In the genomic region with DNA sequence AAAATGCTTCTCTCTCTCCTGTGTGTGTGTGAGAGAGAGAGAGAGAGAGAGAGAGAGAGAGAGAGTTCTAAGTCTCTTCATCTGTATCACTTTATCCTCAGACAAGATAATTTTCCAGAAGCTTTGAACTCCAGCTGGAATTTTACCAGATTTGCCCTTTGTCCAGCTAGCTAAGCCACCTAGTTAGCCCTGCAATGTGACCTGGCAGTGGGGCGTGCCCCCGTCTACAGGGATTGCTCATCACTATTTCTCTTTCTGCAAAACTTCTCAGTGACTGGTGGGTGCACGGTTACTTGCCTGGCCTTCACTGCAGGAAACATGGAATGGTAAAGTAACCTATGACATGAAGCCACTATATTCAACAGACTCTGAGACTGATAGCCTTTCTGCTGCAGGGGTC, we compare ENCODE assay signal across 21 mouse cellular contexts.
A peak's percentile ranks its signal among the peaks of the same experiment; 100 is the strongest.
DNase-seq lines count a peak whose midpoint lies in the region; ATAC-seq and TF ChIP-seq lines count a peak whose summit lies in the region.
"Had no signal": no experiment of that assay in that cellular context is flagged by ENCODE, and none has a peak within 500 bp of the region (broad histone marks: within the 10 kb centered on the region; RNA-seq: fewer than 3 reads in every experiment).

No protein-coding gene starts in this region.

- H3K36me3 ChIP-seq in midbrain, embryonic 11.5 days (ENCODE audit: control insufficient read depth, insufficient read depth, low read length), result no peaks in the 10 kb centered on the region
- no peaks in the 10 kb centered on the region for H3K36me3 ChIP-seq in midbrain, embryonic 15.5 days (replicated peaks)
- no peaks in the 10 kb centered on the region for H3K36me3 ChIP-seq in thymus, adult 2 months (ENCODE audit: control insufficient read depth, insufficient read depth, low read length)
- H3K36me3 ChIP-seq: forebrain, embryonic 12.5 days; G1E; heart, embryonic 12.5 days; hindbrain, embryonic 13.5 days; limb, embryonic 10.5 days; liver, embryonic 13.5 days; midbrain, embryonic 12.5 days; neural tube, embryonic 13.5 days had no signal

- H3K9ac ChIP-seq in midbrain, embryonic 11.5 days (ENCODE audit: low read length), result no peak overlapping the region
- no peak overlapping the region for H3K9ac ChIP-seq in midbrain, embryonic 15.5 days
- H3K9ac ChIP-seq: forebrain, embryonic 12.5 days; heart, embryonic 12.5 days; hindbrain, embryonic 13.5 days; liver, embryonic 13.5 days; midbrain, embryonic 12.5 days; neural tube, embryonic 13.5 days had no signal

- intact Hi-C loops in gastrocnemius, adult 2 months (cut with DNase I), result loop anchor here (2.0 to 10.0 kb wide), 4 partner anchors 175 to 586 kb away; a partner anchor contains a TSS

- no peak overlapping the region for H3K4me2 ChIP-seq in midbrain, embryonic 11.5 days
- no peak overlapping the region for H3K4me2 ChIP-seq in midbrain, embryonic 15.5 days
- H3K4me2 ChIP-seq: forebrain, embryonic 12.5 days; heart, embryonic 12.5 days; hindbrain, embryonic 13.5 days; liver, embryonic 13.5 days; midbrain, embryonic 12.5 days; neural tube, embryonic 13.5 days had no signal

- no peaks in the 10 kb centered on the region for H3K27me3 ChIP-seq in midbrain, embryonic 11.5 days (ENCODE audit: control insufficient read depth, insufficient read depth, low read length)
- no peaks in the 10 kb centered on the region for H3K27me3 ChIP-seq in midbrain, embryonic 15.5 days (replicated peaks)
- no peaks in the 10 kb centered on the region for H3K27me3 ChIP-seq in thymus, adult 2 months (ENCODE audit: control insufficient read depth, insufficient read depth, low read length)
- H3K27me3 ChIP-seq: forebrain, embryonic 12.5 days; heart, embryonic 12.5 days; hindbrain, embryonic 13.5 days; liver, embryonic 13.5 days; midbrain, embryonic 12.5 days; neural tube, embryonic 13.5 days had no signal

- TF ChIP-seq POLR2A in thymus, adult 2 months (IDR thresholded peaks at IDR 0.05; ENCODE audit: control insufficient read depth, extremely low read depth, insufficient read depth, low read length, poor library complexity), result no peak

- H3K9me3 ChIP-seq in midbrain, embryonic 11.5 days (ENCODE audit: control insufficient read depth, low read length), result no peaks in the 10 kb centered on the region
- H3K9me3 ChIP-seq in midbrain, embryonic 15.5 days, result no peaks in the 10 kb centered on the region
- H3K9me3 ChIP-seq: forebrain, embryonic 12.5 days; heart, embryonic 12.5 days; hindbrain, embryonic 13.5 days; limb, embryonic 10.5 days; liver, embryonic 13.5 days; midbrain, embryonic 12.5 days; neural tube, embryonic 13.5 days had no signal

- 87% methylated on average over 3 of the region's 3 CpGs for WGBS in midbrain, embryonic 11.5 days
- 82% methylated on average over 3 of the region's 3 CpGs for WGBS in midbrain, embryonic 15.5 days
- WGBS in thymus, adult 2 months, result 94% methylated on average over 3 of the region's 3 CpGs

- no peak for TF ChIP-seq CTCF in gastrocnemius, adult 2 months (IDR thresholded peaks at IDR 0.05)
- TF ChIP-seq CTCF in thymus, adult 2 months (IDR thresholded peaks at IDR 0.05; ENCODE audit: borderline replicate concordance, control insufficient read depth, extremely low read depth, insufficient read depth, low read length, poor library complexity), result no peak

- H3K4me3 ChIP-seq in gastrocnemius, adult 2 months, result no peak overlapping the region
- no peak overlapping the region for H3K4me3 ChIP-seq in midbrain, embryonic 11.5 days (ENCODE audit: low read depth, low read length)
- no peak overlapping the region for H3K4me3 ChIP-seq in midbrain, embryonic 15.5 days
- no peak overlapping the region for H3K4me3 ChIP-seq in thymus, adult 2 months (ENCODE audit: control insufficient read depth, insufficient read depth, low read length)
- H3K4me3 ChIP-seq: forebrain, embryonic 12.5 days; heart, embryonic 12.5 days; hindbrain, embryonic 13.5 days; limb, embryonic 10.5 days; liver, embryonic 13.5 days; midbrain, embryonic 12.5 days; neural tube, embryonic 13.5 days had no signal

- no peak for ATAC-seq in midbrain, embryonic 11.5 days (ENCODE audit: low FRiP score)
- no peak for ATAC-seq in midbrain, embryonic 15.5 days (replicated peaks)

- H3K27ac ChIP-seq in gastrocnemius, adult 2 months, result peak overlapping the region; percentile 88
- no peak overlapping the region for H3K27ac ChIP-seq in midbrain, embryonic 11.5 days (ENCODE audit: low read depth, low read length)
- no peak overlapping the region for H3K27ac ChIP-seq in midbrain, embryonic 15.5 days
- no peak overlapping the region for H3K27ac ChIP-seq in thymus, adult 2 months (ENCODE audit: control insufficient read depth, insufficient read depth, low read length)
- H3K27ac ChIP-seq: forebrain, embryonic 12.5 days; hindbrain, embryonic 13.5 days; limb, embryonic 10.5 days; liver, embryonic 13.5 days; midbrain, embryonic 12.5 days; neural tube, embryonic 13.5 days; stomach, postnatal 0 days had no signal

- no peaks in the 10 kb centered on the region for H3K4me1 ChIP-seq in midbrain, embryonic 11.5 days (ENCODE audit: control insufficient read depth, insufficient read depth, low read length)
- H3K4me1 ChIP-seq in midbrain, embryonic 15.5 days, result 0 out of 2 replicates have a peak, but pooled peaks cover 2% of the 10 kb centered on the region
- no peaks in the 10 kb centered on the region for H3K4me1 ChIP-seq in thymus, adult 2 months (replicated peaks; ENCODE audit: control insufficient read depth, insufficient read depth, low read length)

- peak; percentile 54 for DNase-seq in gastrocnemius, adult 2 months
- DNase-seq in gastrocnemius, adult 8-10 months (ENCODE audit: low spot score in 2 of 2), result no peak
- peak; percentile 47 for DNase-seq in midbrain, embryonic 11.5 days (ENCODE audit: low spot score, missing footprints)
- DNase-seq in kidney, postnatal 14 days, result peak; percentile 71
- no peak for DNase-seq in thymus, adult 2 months
- no peak for DNase-seq in lung, postnatal 14 days
- DNase-seq: cerebellum, adult 9-10 months; gastrocnemius, postnatal 10 days; heart, adult 11 months; heart, postnatal 14 days; liver, embryonic 13.5 days; right cerebral cortex, adult 18-20 months had no signal

Comparison
In these comparisons a context has a peak if more than half of its experiments do, and no peak if none do; other contexts are left out.
1. DNase-seq: peak in gastrocnemius, adult 2 months (single experiment), midbrain, embryonic 11.5 days (single experiment) and kidney, postnatal 14 days (single experiment); none in gastrocnemius, adult 8-10 months (0 of 2), thymus, adult 2 months (single experiment) and lung, postnatal 14 days (single experiment).